Mouse (Mus musculus) brain, embryonic 18.5 days (tissue): Measurements from ENCODE around the gene Sox12.

Experiments
- DNase-seq: peaks from one replicate; pipeline ENCODE4 v3.0.0-alpha.2; 2012; ENCODE audit warnings: low read depth, low spot score

The Sox12 gene

GRCm38 (mm10) chr2:152406126-152406525, 8.3 kb upstream of the Sox12 start:
- peak; percentile 86 for DNase-seq

- no peak for DNase-seq
These were observed 1.3 kb upstream of the Sox12 start for GRCm38 (mm10) chr2:152399122-152399542.

GRCm38 (mm10) chr2:152398691-152399090, 828 bp upstream of the Sox12 start:
- DNase-seq: peak; percentile 82

- DNase-seq: no peak
These were observed 766 bp downstream of the Sox12 start for GRCm38 (mm10) chr2:152397004-152397589.

- peak; percentile 96 for DNase-seq
These were observed 1.5 kb downstream of the Sox12 start for GRCm38 (mm10) chr2:152396110-152397003.

GRCm38 (mm10) chr2:152395271-152395920, 2.5 kb downstream of the Sox12 start:
- no peak for DNase-seq

GRCm38 (mm10) chr2:152393225-152394017, 4.4 kb downstream of the Sox12 start:
- no peak for DNase-seq

- no peak for DNase-seq
These were observed 5.1 kb downstream of the Sox12 start for GRCm38 (mm10) chr2:152392786-152393185.

- no peak for DNase-seq
These were observed 13.7 kb downstream of the Sox12 start for GRCm38 (mm10) chr2:152384191-152384590.

- no peak for DNase-seq
These were observed 21.5 kb downstream of the Sox12 start, which contains the start of gene Nrsn2 for GRCm38 (mm10) chr2:152376345-152376741. Gene Nrsn2 (minus strand): TSS chr2:152376638.

- DNase-seq: no peak
These were observed 22.1 kb downstream of the Sox12 start for GRCm38 (mm10) chr2:152375652-152376344.

- no peak for DNase-seq
These were observed 24.3 kb downstream of the Sox12 start for GRCm38 (mm10) chr2:152373547-152373946.

GRCm38 (mm10) chr2:152372661-152373060, 25.2 kb downstream of the Sox12 start:
- DNase-seq: no peak

GRCm38 (mm10) chr2:152372104-152372503, 25.8 kb downstream of the Sox12 start:
- DNase-seq: no peak

- DNase-seq: no peak
These were observed 29.2 kb downstream of the Sox12 start for GRCm38 (mm10) chr2:152368532-152369140.

- no peak for DNase-seq
These were observed 29.9 kb downstream of the Sox12 start for GRCm38 (mm10) chr2:152367917-152368316.

- peak; percentile 67 for DNase-seq
These were observed 34.4 kb downstream of the Sox12 start for GRCm38 (mm10) chr2:152363245-152364147.

- DNase-seq: no peak
These were observed 36.7 kb downstream of the Sox12 start for GRCm38 (mm10) chr2:152361193-152361592.

GRCm38 (mm10) chr2:152360271-152360775, 37.5 kb downstream of the Sox12 start:
- DNase-seq: no peak
